Mouse (Mus musculus) liver, postnatal 0 days (tissue): ENCODE results near the gene Ncaph2.

Source experiments
- CTCF ChIP-seq: sonication (generic); IDR thresholded peaks from 2 replicates; pipeline ENCODE4 v1.5.1; 2016; ENCODE audit warnings: antibody characterized with exemption, low read depth
- EP300 ChIP-seq: IDR thresholded peaks from 2 replicates; pipeline ENCODE4 v1.6.1; 2016; ENCODE audit warnings: antibody characterized with exemption, low read depth, mild to moderate bottlenecking

DNA sequence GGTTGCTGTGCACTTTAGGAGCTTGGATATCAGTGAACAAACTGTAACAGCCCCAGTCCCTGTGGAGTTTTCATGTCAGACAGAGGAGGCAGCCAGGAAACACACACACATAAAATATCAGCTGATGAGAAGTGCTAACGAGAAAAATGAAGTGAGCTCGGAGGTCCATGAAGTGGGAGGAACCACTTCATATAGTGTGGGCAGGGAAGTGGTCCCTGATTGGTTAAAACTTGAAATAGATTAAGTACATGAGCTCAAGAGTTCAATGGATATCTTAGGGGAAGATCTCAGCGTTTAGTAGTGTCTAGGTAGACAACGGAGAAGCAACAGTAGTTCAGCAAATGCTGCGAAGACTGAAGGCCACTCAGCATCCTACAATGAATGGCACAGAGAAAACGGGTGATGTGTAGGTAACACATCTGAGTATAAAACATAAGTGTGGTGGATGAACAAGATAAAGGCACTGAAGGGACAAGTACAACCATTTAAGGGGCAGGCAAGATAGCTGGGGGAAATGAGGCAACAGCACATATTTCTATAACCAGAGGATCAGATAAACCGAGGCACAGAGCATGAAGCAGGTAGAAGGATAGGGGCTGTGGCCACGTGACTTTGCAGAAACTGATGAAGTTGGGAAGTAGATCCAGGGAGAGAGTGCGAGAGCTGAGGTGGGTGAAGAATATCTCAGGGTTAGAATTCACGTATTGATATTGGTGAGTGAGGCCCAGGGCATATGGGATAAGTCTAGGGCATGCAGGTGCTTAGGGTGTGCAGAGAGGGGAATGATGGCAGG, 49.5 kb downstream of the Ncaph2 start:
- TF ChIP-seq CTCF (no peak), EP300 (no peak)
